Mouse (Mus musculus): ENCODE data around the gene Pdss1. TPM values are rescaled to one million over a fixed set of nuclear protein-coding genes. Genes with fewer than 3 reads are reported as not detected.
"Not testable (repeated sequence)": the region's sequence is repeated elsewhere in the genome, so short reads cannot be mapped to it uniquely, and the experiment has no call there.

Pdss1 gene
- polyA plus RNA-seq (2012; rRNA removed): 14.2 and 15.9 TPM in 2 replicates
- 14.8 and 16.9 TPM in 2 replicates for polyA plus RNA-seq (2014; fragmentation: Nextera tagmentation; extraction: Ambion mirVana)

- under 1% methylated on average over 72 of the region's 81 CpGs for WGBS
- Histone ChIP-seq H3K27ac (replicated peaks; ENCODE audit: low read depth, low read length) (no peak within 1 kb of the TSS), H3K27me3 (ENCODE audit: control insufficient read depth, insufficient read depth, low read length) (no peaks in the 10 kb centered on the region)
Measured at GRCm38 (mm10) chr2:22895282-22896273, at the start of gene Pdss1. Pdss1 (plus strand) TSS chr2:22895522.

DNA sequence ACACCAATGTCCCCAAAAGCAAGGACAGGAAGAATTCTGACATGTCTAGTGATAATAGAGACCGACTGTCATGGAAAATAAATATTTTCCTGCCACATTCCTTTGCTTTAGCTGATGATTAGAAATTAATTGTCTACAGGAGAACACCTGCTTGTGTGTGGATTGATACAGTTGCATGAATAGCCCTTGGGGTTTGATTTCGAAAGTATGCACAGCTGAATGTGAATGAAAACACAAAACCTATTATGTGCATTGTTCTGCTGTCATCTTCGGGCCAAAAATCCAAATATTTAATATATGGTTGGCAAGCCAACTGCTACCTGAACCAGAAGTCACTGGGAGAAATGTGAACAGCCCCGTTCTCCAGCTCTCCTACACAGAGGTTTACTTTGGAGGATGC lies 43.4 kb upstream of the Pdss1 start:
- no peak overlapping the region for H3K4me2 ChIP-seq (replicated peaks; ENCODE audit: low read depth, low read length, severe bottlenecking)
- no peak overlapping the region for H3K9ac ChIP-seq (ENCODE audit: low read depth, low read length, severe bottlenecking)
- no peak overlapping the region for H3K27ac ChIP-seq (replicated peaks; ENCODE audit: low read depth, low read length)
- ATAC-seq (ENCODE audit: low FRiP score, low read depth): no peak
- WGBS: 72% methylated on average over 4 of the region's 4 CpGs
- no peak overlapping the region for H3K4me3 ChIP-seq (replicated peaks; ENCODE audit: low read length)
- no peak for TF ChIP-seq POLR2A (IDR thresholded peaks at IDR 0.05; ENCODE audit: borderline replicate concordance, extremely low read depth, insufficient read depth, insufficient read length)
- no peaks in the 10 kb centered on the region for H3K4me1 ChIP-seq (ENCODE audit: control insufficient read depth, insufficient read depth, low read length)
- no peaks in the 10 kb centered on the region for H3K36me3 ChIP-seq (ENCODE audit: control insufficient read depth, insufficient read depth, low read length)
- no peaks in the 10 kb centered on the region for H3K9me3 ChIP-seq (ENCODE audit: control insufficient read depth, low read length)
- no peaks in the 10 kb centered on the region for H3K27me3 ChIP-seq (ENCODE audit: control insufficient read depth, insufficient read depth, low read length)
- no peak for DNase-seq (ENCODE audit: low spot score)

More at GRCm38 (mm10) chr2:22895282-22896273, at the start of gene Pdss1:
- peak within 1 kb of the TSS; percentile 74 for H3K4me3 ChIP-seq (replicated peaks; ENCODE audit: low read length)
- H3K4me1 ChIP-seq (ENCODE audit: control insufficient read depth, insufficient read depth, low read length): peaks cover 3% of the 10 kb centered on the region; the same call in 1 of the 2 replicates
- H3K9me3 ChIP-seq (ENCODE audit: control insufficient read depth, low read length): no peaks in the 10 kb centered on the region
- H3K36me3 ChIP-seq (ENCODE audit: control insufficient read depth, insufficient read depth, low read length): peaks cover 3% of the 10 kb centered on the region; the same call in 1 of the 2 replicates
- H3K4me2 ChIP-seq (replicated peaks; ENCODE audit: low read depth, low read length, severe bottlenecking): peak within 1 kb of the TSS; percentile 65
- ATAC-seq (ENCODE audit: low FRiP score, low read depth) (peak; percentile 96), DNase-seq (ENCODE audit: low spot score) (peak; percentile 89)
- 0 out of 2 replicates have a peak, but pooled peaks have one; percentile 40 for TF ChIP-seq POLR2A (IDR thresholded peaks at IDR 0.05; ENCODE audit: borderline replicate concordance, extremely low read depth, insufficient read depth, insufficient read length)
- peak within 1 kb of the TSS; percentile 69 for H3K9ac ChIP-seq (ENCODE audit: low read depth, low read length, severe bottlenecking)

- 77% methylated on average over 3 of the region's 3 CpGs for whole genome bisulfite sequencing
- no peak for ATAC-seq (ENCODE audit: low FRiP score, low read depth)
- H3K4me2 ChIP-seq (replicated peaks; ENCODE audit: low read depth, low read length, severe bottlenecking): no peak overlapping the region
- DNase-seq (ENCODE audit: low spot score): no peak
- H3K27me3 ChIP-seq (ENCODE audit: control insufficient read depth, insufficient read depth, low read length): no peaks in the 10 kb centered on the region
- no peaks in the 10 kb centered on the region for H3K9me3 ChIP-seq (ENCODE audit: control insufficient read depth, low read length)
- H3K4me3 ChIP-seq (replicated peaks; ENCODE audit: low read length): no peak overlapping the region
- TF ChIP-seq POLR2A (IDR thresholded peaks at IDR 0.05; ENCODE audit: borderline replicate concordance, extremely low read depth, insufficient read depth, insufficient read length): no peak
- H3K27ac ChIP-seq (replicated peaks; ENCODE audit: low read depth, low read length): no peak overlapping the region
- H3K9ac ChIP-seq (ENCODE audit: low read depth, low read length, severe bottlenecking): no peak overlapping the region
- no peaks in the 10 kb centered on the region for H3K36me3 ChIP-seq (ENCODE audit: control insufficient read depth, insufficient read depth, low read length)
- no peaks in the 10 kb centered on the region for H3K4me1 ChIP-seq (ENCODE audit: control insufficient read depth, insufficient read depth, low read length)
Measured at GRCm38 (mm10) chr2:22857501-22857900, 37.8 kb upstream of the Pdss1 start.

- no peak for TF ChIP-seq POLR2A (IDR thresholded peaks at IDR 0.05; ENCODE audit: borderline replicate concordance, extremely low read depth, insufficient read depth, insufficient read length)
- Histone ChIP-seq H3K4me2 (replicated peaks; ENCODE audit: low read depth, low read length, severe bottlenecking) (no peak overlapping the region), H3K9me3 (ENCODE audit: control insufficient read depth, low read length) (no peaks in the 10 kb centered on the region), H3K27ac (replicated peaks; ENCODE audit: low read depth, low read length) (no peak overlapping the region), H3K4me1 (ENCODE audit: control insufficient read depth, insufficient read depth, low read length) (no peaks in the 10 kb centered on the region), H3K4me3 (replicated peaks; ENCODE audit: low read length) (no peak overlapping the region), H3K27me3 (ENCODE audit: control insufficient read depth, insufficient read depth, low read length) (no peaks in the 10 kb centered on the region), H3K9ac (ENCODE audit: low read depth, low read length, severe bottlenecking) (no peak overlapping the region), H3K36me3 (ENCODE audit: control insufficient read depth, insufficient read depth, low read length) (no peaks in the 10 kb centered on the region)
- no peak for ATAC-seq (ENCODE audit: low FRiP score, low read depth)
- WGBS: 92% methylated on average over 2 of the region's 2 CpGs
- DNase-seq (ENCODE audit: low spot score): no peak
Measured at GRCm38 (mm10) chr2:22862194-22862593, 33.1 kb upstream of the Pdss1 start.

- not testable (repeated sequence) for H3K36me3 ChIP-seq (ENCODE audit: control insufficient read depth, insufficient read depth, low read length); ATAC-seq (ENCODE audit: low FRiP score, low read depth); H3K27ac ChIP-seq (replicated peaks; ENCODE audit: low read depth, low read length); H3K4me2 ChIP-seq (replicated peaks; ENCODE audit: low read depth, low read length, severe bottlenecking); H3K4me1 ChIP-seq (ENCODE audit: control insufficient read depth, insufficient read depth, low read length); H3K9ac ChIP-seq (ENCODE audit: low read depth, low read length, severe bottlenecking); H3K4me3 ChIP-seq (replicated peaks; ENCODE audit: low read length); H3K27me3 ChIP-seq (ENCODE audit: control insufficient read depth, insufficient read depth, low read length); H3K9me3 ChIP-seq (ENCODE audit: control insufficient read depth, low read length)
- WGBS: 2% methylated on average over 6 of the region's 6 CpGs
- DNase-seq (ENCODE audit: low spot score): peak; percentile 52
Measured at GRCm38 (mm10) chr2:22864394-22865037, 30.8 kb upstream of the Pdss1 start.

Measured in limb, embryonic 14.5 days (tissue).